Mouse (Mus musculus): Measurements from ENCODE around the gene Emx2.

Gene Emx2

GRCm38 (mm10) chr19:59461481-59462421 is 3.6 kb downstream of the Emx2 start:
- DNase-seq (ENCODE audit: low spot score in 2 of 2) = peak in 1 of 2 experiments; percentile 56

GRCm38 (mm10) chr19:59462459-59463292 is 4.5 kb downstream of the Emx2 start:
- DNase-seq (ENCODE audit: low spot score in 2 of 2) = no peak

GRCm38 (mm10) chr19:59463842-59464443 is 5.8 kb downstream of the Emx2 start:
- DNase-seq (ENCODE audit: low spot score in 2 of 2) = no peak

- DNase-seq (ENCODE audit: low spot score in 2 of 2) = no peak
Measured at GRCm38 (mm10) chr19:59465281-59465680, 7.1 kb downstream of the Emx2 start.

GRCm38 (mm10) chr19:59465751-59466410 is 7.7 kb downstream of the Emx2 start:
- no peak for DNase-seq (ENCODE audit: low spot score in 2 of 2)

- DNase-seq (ENCODE audit: low spot score in 2 of 2) = no peak
Measured at GRCm38 (mm10) chr19:59466417-59466937, 8.3 kb downstream of the Emx2 start.

GRCm38 (mm10) chr19:59467016-59467412 is 8.8 kb downstream of the Emx2 start:
- DNase-seq (ENCODE audit: low spot score in 2 of 2) = no peak

GRCm38 (mm10) chr19:59467413-59468064 is 9.4 kb downstream of the Emx2 start:
- DNase-seq (ENCODE audit: low spot score in 2 of 2) = no peak

- no peak for DNase-seq (ENCODE audit: low spot score in 2 of 2)
Measured at GRCm38 (mm10) chr19:59468065-59468810, 10.1 kb downstream of the Emx2 start.

- no peak for DNase-seq (ENCODE audit: low spot score in 2 of 2)
Measured at GRCm38 (mm10) chr19:59469035-59469949, 11.1 kb downstream of the Emx2 start.

GRCm38 (mm10) chr19:59470074-59470630 is 12.0 kb downstream of the Emx2 start:
- no peak for DNase-seq (ENCODE audit: low spot score in 2 of 2)

- no peak for DNase-seq (ENCODE audit: low spot score in 2 of 2)
Measured at GRCm38 (mm10) chr19:59470913-59471312, 12.7 kb downstream of the Emx2 start.

- DNase-seq (ENCODE audit: low spot score in 2 of 2) = no peak
Measured at GRCm38 (mm10) chr19:59472844-59473243, 14.7 kb downstream of the Emx2 start.

- no peak for DNase-seq (ENCODE audit: low spot score in 2 of 2)
Measured at GRCm38 (mm10) chr19:59479912-59480311, 21.7 kb downstream of the Emx2 start.

- DNase-seq (ENCODE audit: low spot score in 2 of 2) = no peak
Measured at GRCm38 (mm10) chr19:59480563-59480962, 22.4 kb downstream of the Emx2 start.

- no peak for DNase-seq (ENCODE audit: low spot score in 2 of 2)
Measured at GRCm38 (mm10) chr19:59492258-59492657, 34.1 kb downstream of the Emx2 start.

GRCm38 (mm10) chr19:59496832-59497231 is 38.7 kb downstream of the Emx2 start:
- DNase-seq (ENCODE audit: low spot score in 2 of 2) = no peak

- no peak for DNase-seq (ENCODE audit: low spot score in 2 of 2)
Measured at GRCm38 (mm10) chr19:59508896-59509295, 50.7 kb downstream of the Emx2 start.

GRCm38 (mm10) chr19:59513181-59513580 is 55.0 kb downstream of the Emx2 start:
- no peak for DNase-seq (ENCODE audit: low spot score in 2 of 2)
